Mouse (Mus musculus): ENCODE measurements around the gene Epb41l4b. TPM values are rescaled to one million over a fixed set of nuclear protein-coding genes. Genes with fewer than 3 reads are reported as not detected.

Gene Epb41l4b
- polyA plus RNA-seq, 1 experiment from 2014 or later = 7.5 TPM

DNA sequence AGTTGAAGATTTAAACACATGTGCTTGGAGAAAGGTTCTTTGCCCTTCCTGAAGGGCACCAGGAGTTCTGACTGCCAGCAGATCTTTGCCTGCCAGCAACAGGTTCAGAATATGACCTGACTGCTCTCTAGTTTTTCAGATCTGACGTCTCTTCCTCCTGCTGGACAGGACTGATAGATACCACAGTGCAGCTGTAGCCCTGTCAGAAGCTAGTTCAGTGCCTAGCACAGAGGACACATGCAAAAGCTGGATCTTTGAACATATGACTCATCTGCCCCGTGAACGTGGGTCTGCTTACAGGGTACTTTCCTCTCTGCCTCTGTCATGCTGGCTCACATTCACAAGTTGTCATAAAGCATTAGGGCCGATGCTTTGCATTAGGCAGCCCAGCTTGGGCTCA, 199.0 kb downstream of the Epb41l4b start:
- WGBS = 35% methylated on average over 4 of the region's 4 CpGs
- no peak for ATAC-seq (ENCODE audit: insufficient read depth, low FRiP score)
- H3K27ac ChIP-seq (ENCODE audit: low read length) = no peak overlapping the region
- no peaks in the 10 kb centered on the region for H3K27me3 ChIP-seq (ENCODE audit: control insufficient read depth, insufficient read depth, low read length)
- H3K4me2 ChIP-seq (ENCODE audit: low read depth, low read length) = no peak overlapping the region
- H3K9me3 ChIP-seq (replicated peaks; ENCODE audit: control insufficient read depth, low read length) = no peaks in the 10 kb centered on the region
- H3K4me3 ChIP-seq (replicated peaks; ENCODE audit: low read length) = no peak overlapping the region
- peaks cover 43% of the 10 kb centered on the region for H3K4me1 ChIP-seq (ENCODE audit: control insufficient read depth, insufficient read depth, low read length)
- no peaks in the 10 kb centered on the region for H3K36me3 ChIP-seq (ENCODE audit: control insufficient read depth, insufficient read depth, low read length)
- no peak overlapping the region for H3K9ac ChIP-seq (ENCODE audit: low read length)

DNA sequence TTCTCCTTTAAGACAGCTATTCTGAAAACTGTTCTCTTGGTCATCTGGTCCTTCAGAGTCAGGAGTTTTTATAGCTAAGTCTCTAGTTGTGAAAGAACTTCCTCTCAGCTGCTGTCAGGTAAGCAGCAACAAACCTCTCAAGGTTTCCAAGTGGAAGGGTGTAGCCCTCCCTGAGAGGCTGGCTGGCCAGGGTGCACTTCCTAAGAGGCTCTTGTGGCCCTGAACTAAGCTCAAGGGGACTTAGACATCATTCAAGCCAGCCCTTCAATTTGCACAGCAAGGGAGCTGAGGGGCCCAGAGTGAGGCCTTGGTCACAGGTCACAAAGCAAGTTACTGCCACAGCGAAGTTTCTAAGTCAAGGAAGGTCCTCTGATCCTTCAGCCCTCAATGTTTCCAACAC, 200.0 kb downstream of the Epb41l4b start:
- Histone ChIP-seq H3K9me3 (replicated peaks; ENCODE audit: control insufficient read depth, low read length) (no peaks in the 10 kb centered on the region), H3K27ac (ENCODE audit: low read length) (no peak overlapping the region), H3K4me3 (replicated peaks; ENCODE audit: low read length) (no peak overlapping the region), H3K4me2 (ENCODE audit: low read depth, low read length) (no peak overlapping the region), H3K27me3 (ENCODE audit: control insufficient read depth, insufficient read depth, low read length) (no peaks in the 10 kb centered on the region), H3K9ac (ENCODE audit: low read length) (no peak overlapping the region), H3K4me1 (ENCODE audit: control insufficient read depth, insufficient read depth, low read length) (peaks cover 43% of the 10 kb centered on the region), H3K36me3 (ENCODE audit: control insufficient read depth, insufficient read depth, low read length) (peaks cover 3% of the 10 kb centered on the region; the same call in 1 of the 2 replicates)
- 55% methylated on average over 1 of the region's 1 CpGs for WGBS
- ATAC-seq (ENCODE audit: insufficient read depth, low FRiP score) = no peak

DNA sequence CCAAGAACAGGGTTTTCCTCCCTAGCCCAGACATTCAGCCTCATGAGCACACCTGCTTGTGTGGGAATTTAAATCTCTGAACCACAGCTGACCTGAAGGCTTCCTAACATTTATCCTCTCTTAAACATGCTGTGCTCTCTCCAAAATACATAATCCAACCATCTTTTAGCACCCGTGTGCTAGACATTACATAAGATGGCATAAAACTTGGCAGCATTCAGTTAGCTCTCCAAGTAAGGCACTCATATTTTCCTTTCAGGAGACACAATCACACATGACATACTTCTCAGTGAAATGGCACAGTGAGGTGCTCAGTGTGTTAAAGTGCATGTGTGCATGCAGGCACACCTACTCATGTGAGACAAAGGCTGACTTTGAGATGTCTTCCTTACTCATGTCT, 200.7 kb downstream of the Epb41l4b start:
- H3K36me3 ChIP-seq (ENCODE audit: control insufficient read depth, insufficient read depth, low read length) = peaks cover 3% of the 10 kb centered on the region; the same call in 1 of the 2 replicates
- 74% methylated on average over 1 of the region's 1 CpGs for WGBS
- H3K9ac ChIP-seq (ENCODE audit: low read length) = no peak overlapping the region
- no peaks in the 10 kb centered on the region for H3K9me3 ChIP-seq (replicated peaks; ENCODE audit: control insufficient read depth, low read length)
- peaks cover 43% of the 10 kb centered on the region for H3K4me1 ChIP-seq (ENCODE audit: control insufficient read depth, insufficient read depth, low read length)
- no peak for ATAC-seq (ENCODE audit: insufficient read depth, low FRiP score)
- no peak overlapping the region for H3K4me2 ChIP-seq (ENCODE audit: low read depth, low read length)
- no peak overlapping the region for H3K27ac ChIP-seq (ENCODE audit: low read length)
- no peak overlapping the region for H3K4me3 ChIP-seq (replicated peaks; ENCODE audit: low read length)
- no peaks in the 10 kb centered on the region for H3K27me3 ChIP-seq (ENCODE audit: control insufficient read depth, insufficient read depth, low read length)

Other genes with a start within 250 kb of the Epb41l4b start
- gene Tmem245, start 196.0 kb downstream of the Epb41l4b start, polyA plus RNA-seq (2015; fragmentation: Nextera tagmentation; extraction: Ambion mirVana) = 5.7 and 5.8 TPM in 2 replicates
- 0.60 and 0.71 TPM in 2 replicates for gene Frrs1l, start 153.0 kb downstream of the Epb41l4b start, polyA plus RNA-seq (2015; fragmentation: Nextera tagmentation; extraction: Ambion mirVana)
- 7.1 and 7.7 TPM in 2 replicates for gene Ptpn3, start 158.4 kb upstream of the Epb41l4b start, polyA plus RNA-seq (2015; fragmentation: Nextera tagmentation; extraction: Ambion mirVana)